Mouse (Mus musculus): Measurements from ENCODE around the gene Ppp2r3a. TPM values are rescaled to one million over a fixed set of nuclear protein-coding genes. Genes with fewer than 3 reads are reported as not detected.

Ppp2r3a gene
- polyA plus RNA-seq, 1 experiment, result 0.04 TPM

DNA sequence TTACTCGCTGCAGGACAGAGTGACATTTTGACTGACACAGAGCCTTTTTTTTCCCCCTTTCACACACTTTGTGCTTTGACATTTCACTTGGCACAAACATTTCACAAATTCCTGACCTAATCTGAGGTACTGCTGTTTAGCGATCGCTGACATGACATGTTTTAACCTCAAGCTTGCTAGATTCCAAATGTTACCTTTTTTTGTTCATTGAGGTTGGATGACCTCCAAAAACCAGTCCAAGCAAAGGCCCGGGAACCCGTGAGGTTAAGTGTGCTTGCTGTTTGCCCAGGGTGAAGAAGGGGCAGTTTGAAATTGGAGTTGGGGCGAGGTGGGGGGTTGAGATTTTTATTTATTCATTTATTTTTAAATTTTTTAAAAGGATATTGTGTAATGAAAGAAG is 31.1 kb upstream of the Ppp2r3a start:
- no peaks in the 10 kb centered on the region for H3K4me1 ChIP-seq (ENCODE audit: control insufficient read depth)
- H3K36me3 ChIP-seq (ENCODE audit: control insufficient read depth), result no peaks in the 10 kb centered on the region
- no peak overlapping the region for H3K4me3 ChIP-seq (replicated peaks)
- no peaks in the 10 kb centered on the region for H3K27me3 ChIP-seq (ENCODE audit: control insufficient read depth)
- TF ChIP-seq GATA1 (IDR thresholded peaks at IDR 0.05; ENCODE audit: low read length), result no peak
- H3K9me3 ChIP-seq (ENCODE audit: control insufficient read depth, low read length), result no peaks in the 10 kb centered on the region

DNA sequence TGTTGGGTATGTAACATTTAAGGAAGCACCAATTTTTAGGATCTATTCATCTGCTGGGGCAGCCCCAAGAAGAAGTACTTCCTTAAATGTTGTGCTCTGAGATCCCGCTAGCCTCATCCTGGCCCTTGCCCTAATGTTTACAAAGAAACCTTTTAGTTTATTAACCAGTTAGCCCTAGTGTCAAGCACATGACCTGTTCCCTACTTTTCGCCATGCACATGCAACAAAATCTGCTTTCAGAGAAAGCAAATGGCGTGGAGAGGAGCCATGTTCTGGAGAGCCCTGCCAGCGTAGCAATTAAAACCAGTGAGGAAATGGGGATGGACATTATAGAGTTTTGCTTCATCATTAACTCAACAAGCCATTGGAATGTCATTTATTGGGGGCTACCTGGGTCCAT is 30.3 kb upstream of the Ppp2r3a start:
- Histone ChIP-seq H3K4me3 (replicated peaks) (no peak overlapping the region), H3K9me3 (ENCODE audit: control insufficient read depth, low read length) (no peaks in the 10 kb centered on the region), H3K36me3 (ENCODE audit: control insufficient read depth) (no peaks in the 10 kb centered on the region), H3K27me3 (ENCODE audit: control insufficient read depth) (no peaks in the 10 kb centered on the region), H3K4me1 (ENCODE audit: control insufficient read depth) (no peaks in the 10 kb centered on the region)
- TF ChIP-seq TAL1 (IDR thresholded peaks at IDR 0.05; ENCODE audit: low read length) (no peak), GATA1 (IDR thresholded peaks at IDR 0.05; ENCODE audit: low read length) (no peak)

DNA sequence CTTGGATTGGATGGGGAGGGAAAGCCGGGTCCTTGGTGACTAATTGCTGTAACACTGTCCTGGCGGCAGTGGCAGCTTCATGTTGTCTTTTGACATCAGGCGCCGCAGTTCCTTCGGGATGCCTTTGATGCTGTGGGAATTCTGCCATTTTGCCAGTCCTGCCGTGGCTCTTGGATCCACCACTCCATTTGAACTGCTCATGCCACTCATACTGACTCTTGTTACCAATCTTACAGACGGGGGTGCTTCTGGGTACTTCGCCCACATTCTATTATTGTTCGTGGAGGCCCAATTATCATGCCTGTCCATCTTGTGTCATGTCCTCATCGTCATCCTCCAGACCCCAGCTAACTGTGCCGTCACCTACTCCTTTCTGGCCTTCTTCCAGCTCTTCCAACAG is 29.7 kb upstream of the Ppp2r3a start:
- Histone ChIP-seq H3K4me3 (replicated peaks) (no peak overlapping the region), H3K27me3 (ENCODE audit: control insufficient read depth) (no peaks in the 10 kb centered on the region), H3K36me3 (ENCODE audit: control insufficient read depth) (no peaks in the 10 kb centered on the region), H3K4me1 (ENCODE audit: control insufficient read depth) (no peaks in the 10 kb centered on the region), H3K9me3 (ENCODE audit: control insufficient read depth, low read length) (no peaks in the 10 kb centered on the region)
- no peak for TF ChIP-seq GATA1 (IDR thresholded peaks at IDR 0.05; ENCODE audit: low read length)
- TF ChIP-seq TAL1 (IDR thresholded peaks at IDR 0.05; ENCODE audit: low read length), result no peak

DNA sequence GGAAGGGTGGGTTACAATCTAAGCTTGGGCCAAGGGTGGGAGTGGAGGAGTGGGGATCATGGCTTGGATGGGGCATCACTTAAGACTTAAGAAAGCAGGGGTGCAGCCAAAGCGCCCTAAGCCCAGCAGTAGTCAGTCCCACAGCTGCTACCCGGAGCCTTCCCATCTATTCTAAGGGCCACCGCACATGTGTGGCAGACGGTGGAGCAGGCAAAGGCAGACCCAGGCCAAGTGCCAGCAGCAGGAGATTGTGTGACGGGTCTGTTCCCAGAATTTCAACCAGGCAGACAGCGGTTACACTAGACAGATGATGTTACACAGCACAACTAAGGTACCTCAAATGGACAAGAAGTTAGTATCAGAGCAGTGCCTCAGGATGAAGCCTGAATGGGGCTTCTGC is 29.3 kb upstream of the Ppp2r3a start:
- no peaks in the 10 kb centered on the region for H3K27me3 ChIP-seq (ENCODE audit: control insufficient read depth)
- TF ChIP-seq GATA1 (IDR thresholded peaks at IDR 0.05; ENCODE audit: low read length), result no peak
- no peak for TF ChIP-seq TAL1 (IDR thresholded peaks at IDR 0.05; ENCODE audit: low read length)
- H3K4me3 ChIP-seq (replicated peaks), result no peak overlapping the region
- H3K9me3 ChIP-seq (ENCODE audit: control insufficient read depth, low read length), result no peaks in the 10 kb centered on the region
- H3K36me3 ChIP-seq (ENCODE audit: control insufficient read depth), result no peaks in the 10 kb centered on the region
- H3K4me1 ChIP-seq (ENCODE audit: control insufficient read depth), result no peaks in the 10 kb centered on the region

DNA sequence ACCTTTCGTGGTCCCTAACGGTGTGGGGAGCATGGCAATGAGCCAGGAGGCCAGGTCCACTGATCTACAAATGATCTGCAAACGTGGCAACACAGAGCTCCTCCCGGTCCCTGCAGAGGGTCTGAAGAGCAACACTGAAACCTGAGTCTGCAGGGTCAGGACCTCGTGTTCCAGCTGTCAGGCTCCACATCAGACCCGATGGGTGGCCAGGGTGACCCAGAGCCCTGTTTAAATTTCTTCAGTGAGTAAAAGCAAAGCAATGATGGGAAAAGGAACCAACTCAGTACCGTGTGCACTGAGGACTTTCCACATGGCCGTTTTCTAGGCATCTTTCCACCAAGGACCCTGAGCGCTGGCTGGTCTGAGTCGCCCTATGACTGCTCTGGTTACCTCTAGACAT is 28.6 kb upstream of the Ppp2r3a start:
- H3K9me3 ChIP-seq (ENCODE audit: control insufficient read depth, low read length), result no peaks in the 10 kb centered on the region
- H3K4me3 ChIP-seq (replicated peaks), result no peak overlapping the region
- H3K36me3 ChIP-seq (ENCODE audit: control insufficient read depth), result no peaks in the 10 kb centered on the region
- H3K27me3 ChIP-seq (ENCODE audit: control insufficient read depth), result no peaks in the 10 kb centered on the region
- no peak for TF ChIP-seq GATA1 (IDR thresholded peaks at IDR 0.05; ENCODE audit: low read length)
- TF ChIP-seq TAL1 (IDR thresholded peaks at IDR 0.05; ENCODE audit: low read length), result no peak
- H3K4me1 ChIP-seq (ENCODE audit: control insufficient read depth), result no peaks in the 10 kb centered on the region

DNA sequence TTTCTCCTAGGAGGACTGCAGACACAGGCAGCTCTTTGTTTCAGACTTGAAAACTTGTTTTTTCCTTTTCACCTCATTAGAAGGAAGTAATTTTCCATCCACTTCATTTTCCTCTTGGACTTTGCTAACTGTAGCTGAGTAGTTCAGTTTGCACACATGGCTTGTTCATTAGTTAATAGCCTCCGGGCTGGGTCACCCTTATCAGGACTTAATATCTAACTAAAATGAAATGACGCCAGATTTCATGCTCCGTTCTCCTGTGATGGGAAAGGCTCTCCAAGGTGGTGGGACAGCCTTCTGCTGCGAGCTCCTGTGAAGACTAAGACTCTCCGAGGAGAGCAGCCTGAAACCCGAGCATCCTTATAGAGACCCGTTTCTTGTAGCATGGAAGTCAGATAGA is 21.1 kb upstream of the Ppp2r3a start:
- Histone ChIP-seq H3K4me1 (ENCODE audit: control insufficient read depth) (no peaks in the 10 kb centered on the region), H3K9me3 (ENCODE audit: control insufficient read depth, low read length) (peaks cover 4% of the 10 kb centered on the region; the same call in 1 of the 2 replicates), H3K36me3 (ENCODE audit: control insufficient read depth) (no peaks in the 10 kb centered on the region), H3K27me3 (ENCODE audit: control insufficient read depth) (no peaks in the 10 kb centered on the region), H3K4me3 (replicated peaks) (no peak overlapping the region)
- no peak for TF ChIP-seq GATA1 (IDR thresholded peaks at IDR 0.05; ENCODE audit: low read length)

DNA sequence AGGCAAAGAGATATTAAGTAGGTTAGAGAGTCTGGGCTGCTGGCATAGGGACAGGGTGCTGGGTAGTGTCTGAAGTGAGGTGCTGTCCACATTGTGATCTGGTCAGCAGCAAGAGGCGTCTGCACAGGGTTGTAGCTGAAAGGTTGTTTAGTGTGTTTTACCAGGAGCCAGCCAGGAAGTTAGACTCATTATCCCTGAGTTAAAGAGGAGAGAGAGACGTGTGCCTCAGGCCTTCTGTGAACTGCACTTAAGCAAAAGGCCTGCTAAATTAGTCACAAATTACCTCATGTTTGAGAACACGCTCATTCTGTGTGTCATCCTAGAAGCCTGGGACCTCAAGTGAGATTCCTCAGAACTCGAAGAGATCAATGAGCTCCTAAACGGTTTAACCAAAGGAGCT is 18.4 kb upstream of the Ppp2r3a start:
- TF ChIP-seq GATA1 (IDR thresholded peaks at IDR 0.05; ENCODE audit: low read length) (no peak), TAL1 (IDR thresholded peaks at IDR 0.05; ENCODE audit: low read length) (no peak)
- Histone ChIP-seq H3K27me3 (ENCODE audit: control insufficient read depth) (no peaks in the 10 kb centered on the region), H3K36me3 (ENCODE audit: control insufficient read depth) (no peaks in the 10 kb centered on the region), H3K9me3 (ENCODE audit: control insufficient read depth, low read length) (peaks cover 4% of the 10 kb centered on the region; the same call in 1 of the 2 replicates), H3K4me3 (replicated peaks) (no peak overlapping the region), H3K4me1 (ENCODE audit: control insufficient read depth) (no peaks in the 10 kb centered on the region)

DNA sequence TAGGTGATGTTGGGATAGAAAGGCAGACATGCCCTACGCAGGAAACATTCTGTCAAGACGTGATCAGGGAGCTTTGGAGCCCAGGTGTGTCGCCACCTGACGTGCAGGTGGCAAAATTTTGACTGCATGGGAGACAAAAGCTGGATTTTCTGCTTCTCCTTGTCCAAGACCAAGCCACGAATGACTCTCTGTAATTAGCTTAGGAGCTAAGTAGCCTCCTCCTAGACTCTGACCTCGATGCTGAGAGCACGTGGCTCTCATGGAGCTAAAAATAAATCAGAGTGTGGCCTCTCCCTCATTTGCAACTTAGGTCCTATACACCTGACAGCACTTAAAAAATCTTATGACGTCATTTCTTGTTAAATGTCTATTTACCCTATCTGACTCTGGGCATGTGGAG is 14.4 kb upstream of the Ppp2r3a start:
- Histone ChIP-seq H3K4me3 (replicated peaks) (no peak overlapping the region), H3K36me3 (ENCODE audit: control insufficient read depth) (no peaks in the 10 kb centered on the region), H3K9me3 (ENCODE audit: control insufficient read depth, low read length) (peaks cover 4% of the 10 kb centered on the region; the same call in 1 of the 2 replicates), H3K27me3 (ENCODE audit: control insufficient read depth) (no peaks in the 10 kb centered on the region), H3K4me1 (ENCODE audit: control insufficient read depth) (no peaks in the 10 kb centered on the region)
- TF ChIP-seq TAL1 (IDR thresholded peaks at IDR 0.05; ENCODE audit: low read length) (no peak), GATA1 (IDR thresholded peaks at IDR 0.05; ENCODE audit: low read length) (no peak)

DNA sequence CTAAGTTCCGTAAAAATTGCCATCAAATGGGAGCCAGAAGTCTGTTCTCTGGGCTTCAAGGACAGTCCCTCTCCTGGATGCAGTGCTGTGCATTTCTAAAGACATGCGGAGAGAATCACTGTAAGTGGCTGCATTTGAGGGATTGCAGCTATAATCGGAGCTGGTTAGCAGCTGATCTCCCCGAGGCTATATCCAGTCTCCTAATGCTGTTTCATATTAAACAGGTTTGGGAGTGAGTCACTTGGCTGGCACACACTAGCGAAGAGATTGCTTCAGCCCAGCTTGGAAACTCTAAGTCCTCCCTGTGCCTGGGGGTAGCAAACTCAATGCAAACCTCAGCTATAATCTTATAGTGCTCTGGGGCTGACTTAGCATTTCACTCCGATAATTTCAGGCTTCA is 14.0 kb upstream of the Ppp2r3a start:
- Histone ChIP-seq H3K9me3 (ENCODE audit: control insufficient read depth, low read length) (peaks cover 4% of the 10 kb centered on the region; the same call in 1 of the 2 replicates), H3K36me3 (ENCODE audit: control insufficient read depth) (no peaks in the 10 kb centered on the region), H3K4me3 (replicated peaks) (no peak overlapping the region), H3K4me1 (ENCODE audit: control insufficient read depth) (no peaks in the 10 kb centered on the region), H3K27me3 (ENCODE audit: control insufficient read depth) (no peaks in the 10 kb centered on the region)
- no peak for TF ChIP-seq GATA1 (IDR thresholded peaks at IDR 0.05; ENCODE audit: low read length)

DNA sequence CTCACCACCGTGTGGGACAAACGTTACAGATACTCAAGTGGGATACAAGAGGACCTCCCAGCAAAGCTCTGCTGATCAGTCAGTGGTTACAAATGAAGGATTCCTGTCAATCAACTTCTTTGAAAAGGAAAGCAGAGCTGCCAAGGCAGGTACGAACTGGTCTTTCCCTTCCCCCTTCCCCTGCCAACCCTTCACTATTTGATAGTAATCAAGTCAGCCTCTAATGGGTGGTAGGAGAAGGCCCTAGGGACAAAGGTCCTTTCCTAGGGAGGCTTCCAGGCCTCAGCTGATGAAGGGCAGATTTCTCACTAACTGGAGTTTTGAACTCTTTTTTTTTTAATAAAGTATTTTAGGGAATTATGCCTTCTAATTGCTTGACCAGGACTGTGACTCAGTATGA is 11.2 kb upstream of the Ppp2r3a start:
- Histone ChIP-seq H3K9me3 (ENCODE audit: control insufficient read depth, low read length) (peaks cover under 1% of the 10 kb centered on the region; the same call in 1 of the 2 replicates), H3K4me1 (ENCODE audit: control insufficient read depth) (no peaks in the 10 kb centered on the region), H3K27me3 (ENCODE audit: control insufficient read depth) (no peaks in the 10 kb centered on the region), H3K36me3 (ENCODE audit: control insufficient read depth) (no peaks in the 10 kb centered on the region), H3K4me3 (replicated peaks) (no peak overlapping the region)
- no peak for TF ChIP-seq TAL1 (IDR thresholded peaks at IDR 0.05; ENCODE audit: low read length)
- TF ChIP-seq GATA1 (IDR thresholded peaks at IDR 0.05; ENCODE audit: low read length), result no peak
